Mouse (Mus musculus): ENCODE results near the gene Prss34. TPM values are rescaled to one million over a fixed set of nuclear protein-coding genes. Genes with fewer than 3 reads are reported as not detected.

Prss34 gene
- total and polyA plus RNA-seq, 3 experiments = 0.14 to 0.36 (median 0.21) TPM

DNA sequence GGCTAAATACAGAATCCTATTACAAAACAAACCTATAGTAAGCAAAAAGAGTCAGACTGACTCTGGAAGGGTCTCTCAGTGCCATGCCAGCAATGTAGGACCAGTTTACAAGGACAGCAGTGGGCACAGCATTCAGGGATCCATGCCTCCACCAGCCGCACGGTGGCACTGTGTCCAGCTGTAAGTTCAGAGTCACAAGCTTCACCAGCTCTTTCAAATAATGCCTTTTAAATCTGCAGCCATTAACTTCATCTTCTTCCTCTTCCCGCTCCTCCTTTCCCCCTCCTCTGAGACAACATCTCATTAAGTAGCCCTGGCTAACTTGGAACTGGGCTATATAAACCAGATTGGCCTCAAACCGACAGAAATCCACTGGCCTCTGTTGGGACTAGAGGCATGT, 9.4 kb upstream of the Prss34 start:
- H3K27ac ChIP-seq = no peak overlapping the region

DNA sequence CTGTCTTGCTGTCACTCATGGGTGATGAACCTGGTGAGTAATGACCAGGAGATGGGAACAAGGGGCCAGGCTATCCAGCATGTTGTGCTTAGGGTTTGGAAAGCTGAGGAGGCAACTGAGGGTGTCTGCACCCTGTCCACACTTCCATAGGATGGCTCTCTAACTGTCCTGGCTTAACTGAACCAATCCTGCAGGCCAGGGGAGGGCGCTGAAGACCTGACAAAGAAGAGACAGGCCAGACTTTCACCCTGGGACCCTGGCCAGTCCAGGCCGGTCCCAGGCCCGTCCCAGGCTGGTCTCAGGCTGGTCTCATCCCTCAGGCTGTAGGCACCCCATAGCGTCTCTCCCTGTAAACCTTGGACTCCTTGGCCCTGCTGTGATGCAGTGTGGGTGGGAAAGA, 7.8 kb upstream of the Prss34 start:
- intact Hi-C loops (cut with DNase I) = no loop called here
- peaks cover 1% of the 10 kb centered on the region; the same call in 1 of the 2 replicates for H3K27me3 ChIP-seq (ENCODE audit: control insufficient read depth, insufficient read depth, low read length)

More for the DNA sequence above, 9.4 kb upstream of the Prss34 start:
- Histone ChIP-seq H3K4me1 (ENCODE audit: control insufficient read depth, insufficient read depth, low read length) (no peaks in the 10 kb centered on the region), H3K9ac (ENCODE audit: low read depth, low read length) (no peak overlapping the region), H3K4me3 (no peak overlapping the region), H3K27me3 (ENCODE audit: control insufficient read depth, insufficient read depth, low read length) (peaks cover 1% of the 10 kb centered on the region; the same call in 1 of the 2 replicates), H3K36me3 (ENCODE audit: control insufficient read depth, insufficient read depth, low read length) (no peaks in the 10 kb centered on the region), H3K79me2 (replicated peaks; ENCODE audit: control insufficient read depth, insufficient read depth, low read length) (no peaks in the 10 kb centered on the region)
- intact Hi-C loops (cut with DNase I) = loop anchor here (2.0 kb wide), 1 partner anchor 74 kb away; no protein-coding TSS in a partner anchor
- TF ChIP-seq EP300 (IDR thresholded peaks at IDR 0.05; ENCODE audit: insufficient read depth, low read depth, low read length) (no peak), CTCF (IDR thresholded peaks at IDR 0.05) (peak; percentile 82), POLR2A (IDR thresholded peaks at IDR 0.05; ENCODE audit: insufficient read depth, low read depth, low read length) (no peak)
- whole genome bisulfite sequencing = 18% methylated on average over 4 of the region's 4 CpGs
- DNase-seq = peak in 1 of 2 experiments; percentile 15

DNA sequence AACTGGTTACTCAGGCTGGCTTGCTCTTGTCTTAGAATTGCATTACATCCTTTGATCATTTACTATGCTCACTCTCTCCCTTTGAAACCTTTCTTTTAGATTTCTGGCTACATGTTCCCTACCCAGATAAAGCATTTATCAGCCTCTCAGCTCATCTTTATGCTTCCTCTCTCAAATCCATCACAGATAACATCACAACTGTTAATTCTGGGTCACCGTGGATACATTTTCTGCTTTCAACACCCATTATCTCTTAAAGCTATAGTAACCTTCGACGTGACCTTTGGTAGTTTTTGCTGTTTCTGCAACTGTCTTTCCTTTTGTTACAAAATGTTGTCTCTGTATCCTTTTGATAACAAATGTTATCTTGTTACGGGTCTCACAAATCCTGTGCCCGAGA, 4.7 kb upstream of the Prss34 start:
- TF ChIP-seq POLR2A (IDR thresholded peaks at IDR 0.05; ENCODE audit: insufficient read depth, low read depth, low read length) (no peak), EP300 (IDR thresholded peaks at IDR 0.05; ENCODE audit: insufficient read depth, low read depth, low read length) (no peak), CTCF (IDR thresholded peaks at IDR 0.05) (no peak)
- Histone ChIP-seq H3K36me3 (ENCODE audit: control insufficient read depth, insufficient read depth, low read length) (no peaks in the 10 kb centered on the region), H3K4me1 (ENCODE audit: control insufficient read depth, insufficient read depth, low read length) (no peaks in the 10 kb centered on the region), H3K9ac (ENCODE audit: low read depth, low read length) (no peak overlapping the region), H3K79me2 (replicated peaks; ENCODE audit: control insufficient read depth, insufficient read depth, low read length) (no peaks in the 10 kb centered on the region), H3K27me3 (ENCODE audit: control insufficient read depth, insufficient read depth, low read length) (peaks cover 1% of the 10 kb centered on the region; the same call in 1 of the 2 replicates), H3K4me3 (no peak overlapping the region), H3K27ac (no peak overlapping the region)
- no peak for DNase-seq
- 37% methylated on average over 5 of the region's 5 CpGs for WGBS
- intact Hi-C loops (cut with DNase I) = no loop called here

More for the DNA sequence above, 7.8 kb upstream of the Prss34 start:
- H3K79me2 ChIP-seq (replicated peaks; ENCODE audit: control insufficient read depth, insufficient read depth, low read length) = no peaks in the 10 kb centered on the region
- WGBS = 15% methylated on average over 4 of the region's 4 CpGs
- DNase-seq = no peak
- H3K27ac ChIP-seq = no peak overlapping the region
- TF ChIP-seq CTCF (IDR thresholded peaks at IDR 0.05) (no peak), POLR2A (IDR thresholded peaks at IDR 0.05; ENCODE audit: insufficient read depth, low read depth, low read length) (no peak)
- no peaks in the 10 kb centered on the region for H3K36me3 ChIP-seq (ENCODE audit: control insufficient read depth, insufficient read depth, low read length)
- no peak overlapping the region for H3K9ac ChIP-seq (ENCODE audit: low read depth, low read length)
- H3K4me1 ChIP-seq (ENCODE audit: control insufficient read depth, insufficient read depth, low read length) = no peaks in the 10 kb centered on the region
- H3K4me3 ChIP-seq = no peak overlapping the region

- no peak for DNase-seq
- intact Hi-C loops (cut with DNase I) = no loop called here
- WGBS = 57% methylated on average over 1 of the region's 1 CpGs
Observed at GRCm38 (mm10) chr17:25294111-25294510, 4.1 kb upstream of the Prss34 start.

DNA sequence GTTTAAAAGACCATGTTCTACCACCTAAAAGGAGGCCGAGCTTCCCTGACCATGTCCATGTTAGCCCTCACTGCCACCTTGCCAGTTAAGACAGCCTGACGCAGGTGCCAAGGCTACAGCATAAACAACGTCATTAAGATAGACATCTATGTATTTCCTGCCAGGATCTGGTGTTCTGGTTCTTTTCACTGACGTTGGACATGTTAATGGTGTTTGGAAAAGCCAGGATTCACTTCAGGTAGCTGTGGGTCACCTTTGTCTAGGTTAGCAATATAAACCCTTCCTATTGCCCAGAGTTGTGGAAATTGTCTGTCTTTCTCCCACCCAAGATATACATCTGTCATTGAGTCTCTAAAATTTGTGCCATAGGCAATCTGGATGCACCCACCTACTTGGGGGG, 10.2 kb downstream of the Prss34 start, which contains the start of gene Prss28:
Gene Prss28, plus strand, starts transcription at position 301 of the 400 bp plus-strand sequence.
- H3K36me3 ChIP-seq (ENCODE audit: control insufficient read depth, insufficient read depth, low read length) = no peaks in the 10 kb centered on the region
- H3K27ac ChIP-seq = no peak within 1 kb of the TSS
- no peaks in the 10 kb centered on the region for H3K4me1 ChIP-seq (ENCODE audit: control insufficient read depth, insufficient read depth, low read length)
- H3K4me3 ChIP-seq = no peak within 1 kb of the TSS
- H3K79me2 ChIP-seq (replicated peaks; ENCODE audit: control insufficient read depth, insufficient read depth, low read length) = no peaks in the 10 kb centered on the region
- H3K9ac ChIP-seq (ENCODE audit: low read depth, low read length) = no peak within 1 kb of the TSS
- intact Hi-C loops (cut with DNase I) = no loop called here
- no peak for TF ChIP-seq EP300 (IDR thresholded peaks at IDR 0.05; ENCODE audit: insufficient read depth, low read depth, low read length)
- TF ChIP-seq POLR2A (IDR thresholded peaks at IDR 0.05; ENCODE audit: insufficient read depth, low read depth, low read length) = no peak
- TF ChIP-seq CTCF (IDR thresholded peaks at IDR 0.05) = no peak
- no peaks in the 10 kb centered on the region for H3K27me3 ChIP-seq (ENCODE audit: control insufficient read depth, insufficient read depth, low read length)
- 46% methylated on average over 4 of the region's 4 CpGs for WGBS
- no peak for DNase-seq

More at GRCm38 (mm10) chr17:25294111-25294510, 4.1 kb upstream of the Prss34 start:
- Histone ChIP-seq H3K27me3 (ENCODE audit: control insufficient read depth, insufficient read depth, low read length) (peaks cover 1% of the 10 kb centered on the region; the same call in 1 of the 2 replicates), H3K27ac (no peak overlapping the region), H3K79me2 (replicated peaks; ENCODE audit: control insufficient read depth, insufficient read depth, low read length) (no peaks in the 10 kb centered on the region), H3K9ac (ENCODE audit: low read depth, low read length) (no peak overlapping the region), H3K4me3 (no peak overlapping the region), H3K4me1 (ENCODE audit: control insufficient read depth, insufficient read depth, low read length) (no peaks in the 10 kb centered on the region), H3K36me3 (ENCODE audit: control insufficient read depth, insufficient read depth, low read length) (no peaks in the 10 kb centered on the region)
- TF ChIP-seq CTCF (IDR thresholded peaks at IDR 0.05) = no peak
- no peak for TF ChIP-seq EP300 (IDR thresholded peaks at IDR 0.05; ENCODE audit: insufficient read depth, low read depth, low read length)
- TF ChIP-seq POLR2A (IDR thresholded peaks at IDR 0.05; ENCODE audit: insufficient read depth, low read depth, low read length) = no peak

DNA sequence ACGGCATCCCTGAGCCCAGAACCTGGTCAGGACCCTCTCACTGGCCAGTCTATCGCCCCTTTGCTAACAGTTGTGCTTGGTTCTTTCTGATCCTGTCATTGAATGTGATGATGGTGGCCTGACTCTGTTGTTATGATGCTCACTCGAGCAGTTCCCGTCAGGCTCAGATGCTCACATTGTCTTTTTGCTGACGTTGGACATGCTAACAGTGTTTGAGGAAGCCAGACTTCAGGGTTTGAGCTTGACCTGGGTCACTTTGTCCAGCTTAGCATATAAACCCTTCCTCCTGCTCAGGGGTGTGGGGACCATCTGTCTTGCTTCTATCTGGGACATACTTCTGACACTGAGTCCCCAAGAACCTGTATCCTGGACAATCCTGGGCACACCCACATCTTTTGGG, 20.2 kb downstream of the Prss34 start, which contains the start of gene Prss29:
Gene Prss29, plus strand, starts transcription at position 301 of the 400 bp plus-strand sequence.
- DNase-seq = no peak
- WGBS = 65% methylated on average over 5 of the region's 5 CpGs
- TF ChIP-seq EP300 (IDR thresholded peaks at IDR 0.05; ENCODE audit: insufficient read depth, low read depth, low read length) (no peak), POLR2A (IDR thresholded peaks at IDR 0.05; ENCODE audit: insufficient read depth, low read depth, low read length) (no peak), CTCF (IDR thresholded peaks at IDR 0.05) (no peak)
- Histone ChIP-seq H3K36me3 (ENCODE audit: control insufficient read depth, insufficient read depth, low read length) (no peaks in the 10 kb centered on the region), H3K4me1 (ENCODE audit: control insufficient read depth, insufficient read depth, low read length) (no peaks in the 10 kb centered on the region), H3K27me3 (ENCODE audit: control insufficient read depth, insufficient read depth, low read length) (no peaks in the 10 kb centered on the region), H3K79me2 (replicated peaks; ENCODE audit: control insufficient read depth, insufficient read depth, low read length) (no peaks in the 10 kb centered on the region), H3K27ac (no peak within 1 kb of the TSS), H3K4me3 (no peak within 1 kb of the TSS), H3K9ac (ENCODE audit: low read depth, low read length) (no peak within 1 kb of the TSS)
- intact Hi-C loops (cut with DNase I) = no loop called here

All from heart, adult 2 months (tissue).